Mouse (Mus musculus): Measurements from ENCODE around the gene Olfr622.

Olfr622 gene

DNA sequence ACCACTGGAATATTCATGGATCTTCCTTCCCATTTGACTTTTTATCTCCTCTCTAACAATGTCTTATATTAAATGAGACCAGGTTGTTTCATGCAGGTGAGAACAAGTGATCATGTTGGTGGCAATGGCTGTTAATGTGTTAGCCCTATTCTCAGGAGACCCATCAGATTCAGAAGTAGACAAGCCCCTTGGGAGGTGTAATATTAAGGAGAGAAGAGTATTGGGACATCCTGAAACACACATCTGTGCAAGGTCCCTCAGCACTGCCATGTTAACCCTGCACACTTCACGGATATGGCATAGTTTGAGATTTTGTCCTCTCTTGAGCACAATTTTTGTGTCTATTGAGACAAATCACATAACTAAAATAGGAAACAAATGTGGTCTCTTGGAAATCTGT lies at the start of gene Olfr622:
Gene Olfr622 (minus strand): TSS at position 101 of the 400 bp plus-strand sequence.
- no peak for DNase-seq

DNA sequence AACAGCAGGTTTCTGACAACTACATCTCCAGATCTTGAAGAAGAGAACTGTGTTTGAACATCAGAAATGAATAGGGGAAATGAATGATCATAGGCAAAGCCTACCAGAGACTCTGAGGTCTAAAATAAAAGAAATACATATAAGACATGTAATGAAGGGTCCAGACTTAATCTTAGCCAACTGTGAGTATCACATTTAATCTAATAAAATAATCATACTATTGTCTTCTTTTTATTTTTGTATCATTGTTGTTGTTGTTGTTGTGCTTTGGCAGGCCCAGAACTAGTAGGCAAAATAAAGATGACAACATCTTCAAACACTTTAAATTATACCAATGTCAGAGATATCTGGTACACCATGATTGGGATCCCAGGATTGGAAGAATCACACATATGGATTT lies 39.9 kb upstream of the Olfr622 start, which contains the start of gene Olfr625-ps1:
Gene Olfr625-ps1 (plus strand): TSS at position 301 of the 400 bp plus-strand sequence.
- no peak for DNase-seq

DNA sequence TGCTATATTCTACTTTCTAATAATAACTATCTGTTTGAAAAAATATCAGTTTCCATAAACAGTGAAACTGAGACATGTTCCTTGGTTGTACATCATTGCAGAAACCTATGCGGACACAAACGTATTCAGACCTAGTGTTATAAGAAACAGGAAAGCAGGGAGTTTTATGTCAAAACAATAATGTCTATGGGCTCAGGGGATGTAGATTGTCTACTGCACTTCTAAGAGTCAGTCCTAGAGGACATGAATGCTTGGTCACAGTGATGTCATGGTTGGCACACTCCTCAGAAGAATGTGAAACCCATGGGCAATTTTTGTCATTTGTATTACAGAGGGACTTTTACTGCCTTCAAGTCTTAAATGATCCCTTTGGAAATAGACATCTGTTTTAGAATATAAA lies 28.6 kb upstream of the Olfr622 start, which contains the start of gene Olfr624:
Gene Olfr624 (minus strand): TSS at position 101 of the 400 bp plus-strand sequence.
- no peak for DNase-seq

DNA sequence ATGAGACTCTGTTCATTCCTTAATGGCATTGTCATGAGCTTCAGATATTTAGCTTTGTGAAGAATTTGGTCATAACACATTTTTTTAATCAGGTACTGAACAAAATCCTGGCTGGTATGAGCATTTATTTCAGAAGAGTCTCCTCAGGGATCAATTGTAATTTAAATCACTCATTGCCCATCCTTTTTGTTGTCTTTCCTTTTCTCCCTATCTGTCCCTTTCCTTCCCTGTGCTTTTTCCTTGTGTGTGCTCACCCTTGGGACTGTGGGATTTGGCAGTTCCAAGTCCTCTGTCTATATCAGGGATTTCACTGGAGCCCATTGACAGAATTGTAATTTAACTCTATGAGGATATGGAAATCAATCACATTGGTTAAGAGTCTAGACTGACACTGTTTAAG lies 21.1 kb upstream of the Olfr622 start, which contains the start of gene Olfr623:
Gene Olfr623 (minus strand): TSS at position 101 of the 400 bp plus-strand sequence.
- no peak for DNase-seq

DNA sequence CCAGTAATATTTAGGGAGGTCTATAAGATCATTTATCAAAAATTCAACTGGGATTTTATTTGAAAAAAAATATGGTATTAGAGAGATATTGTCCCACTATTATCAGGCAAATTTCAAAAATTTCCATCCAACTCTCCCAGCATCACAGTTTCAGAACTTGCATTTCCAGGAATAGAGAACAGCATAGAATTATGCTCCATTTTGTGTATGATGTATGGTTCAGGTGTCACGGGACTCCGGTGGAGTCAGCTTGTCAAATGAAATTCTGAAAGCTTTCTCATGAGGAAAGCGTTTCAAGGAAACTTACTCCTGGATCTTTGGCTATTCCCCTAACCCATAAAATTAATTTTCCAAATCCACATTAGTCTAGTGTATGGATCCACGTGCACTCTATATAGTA lies 1.6 kb upstream of the Olfr622 start:
- DNase-seq: no peak

DNA sequence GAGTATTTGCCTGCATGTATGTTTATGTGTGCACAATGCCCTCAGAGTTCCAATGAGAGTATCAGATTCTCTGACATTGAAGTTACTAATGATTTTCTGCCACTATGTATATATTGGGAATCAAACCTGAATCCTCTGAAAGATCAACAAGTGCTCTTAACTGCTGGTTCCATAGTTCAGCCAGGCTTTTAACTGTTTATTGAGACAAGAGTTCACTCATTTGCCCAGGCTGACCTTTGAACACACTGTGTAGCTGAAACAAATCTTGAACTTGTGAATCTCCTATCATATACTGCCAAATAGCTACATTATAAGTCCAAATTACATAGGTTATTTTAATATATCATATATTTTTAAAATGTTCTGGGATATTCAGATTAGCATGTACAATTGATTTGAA lies 5.7 kb downstream of the Olfr622 start:
- no peak for DNase-seq

DNA sequence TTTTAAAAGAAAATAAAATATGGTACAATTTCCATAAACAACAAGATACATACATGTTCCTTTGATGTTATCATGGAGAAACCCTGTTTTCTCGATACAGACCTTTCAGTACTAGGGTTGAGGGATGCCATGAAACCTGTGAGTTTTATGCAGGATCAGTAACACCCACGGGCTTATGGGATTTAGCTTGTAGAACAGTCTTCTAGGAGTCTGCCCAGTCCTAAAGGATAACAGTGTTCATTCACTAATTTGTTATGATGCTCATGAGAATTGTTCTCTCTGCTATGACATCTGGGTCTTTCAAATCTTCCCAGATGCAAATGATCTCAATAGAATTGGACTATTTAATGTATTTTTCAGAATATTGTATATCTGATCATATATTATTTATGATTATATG lies 30.1 kb downstream of the Olfr622 start, which contains the start of gene Olfr620:
Gene Olfr620 (minus strand): TSS at position 101 of the 400 bp plus-strand sequence.
- no peak for DNase-seq

DNA sequence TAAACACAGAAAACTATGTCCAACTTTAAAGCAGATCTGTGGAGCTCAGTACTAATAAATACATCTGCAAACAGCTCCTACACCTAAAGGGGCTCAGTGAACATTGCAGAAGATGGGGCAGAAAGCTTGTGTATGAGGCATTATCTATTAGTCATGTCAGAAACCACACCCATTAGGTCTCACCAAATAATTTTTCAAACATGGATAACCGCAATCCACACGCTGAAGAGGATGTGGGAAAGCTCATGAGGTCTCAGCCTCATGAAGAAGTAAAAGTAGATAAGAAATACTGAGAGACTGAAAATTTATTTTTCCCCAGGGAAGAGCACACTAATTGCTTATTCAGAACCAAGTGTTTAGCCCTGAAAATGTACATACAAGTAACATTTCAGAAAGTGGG lies 35.1 kb downstream of the Olfr622 start:
- DNase-seq: no peak

DNA sequence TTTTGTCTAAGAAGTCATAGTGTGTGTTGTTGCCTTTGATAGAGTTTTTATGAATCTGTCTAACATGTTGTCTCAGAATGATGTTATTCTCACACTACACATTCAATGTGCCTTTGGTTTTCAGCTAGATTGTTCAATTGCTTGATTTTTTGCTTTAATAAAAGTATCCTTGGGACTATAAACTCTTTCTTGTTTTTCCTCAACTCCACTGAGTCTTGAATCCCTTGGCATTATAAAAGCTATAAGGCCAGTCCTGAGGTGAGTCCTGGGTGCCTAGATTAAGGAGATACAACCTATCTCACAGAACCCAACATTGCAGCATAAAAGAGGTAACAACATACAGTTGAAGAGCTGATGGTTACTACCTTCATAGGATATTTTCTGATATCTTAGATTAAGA lies 42.2 kb downstream of the Olfr622 start, which contains the start of gene Olfr619:
Gene Olfr619 (plus strand): TSS at position 301 of the 400 bp plus-strand sequence.
- no peak for DNase-seq

DNA sequence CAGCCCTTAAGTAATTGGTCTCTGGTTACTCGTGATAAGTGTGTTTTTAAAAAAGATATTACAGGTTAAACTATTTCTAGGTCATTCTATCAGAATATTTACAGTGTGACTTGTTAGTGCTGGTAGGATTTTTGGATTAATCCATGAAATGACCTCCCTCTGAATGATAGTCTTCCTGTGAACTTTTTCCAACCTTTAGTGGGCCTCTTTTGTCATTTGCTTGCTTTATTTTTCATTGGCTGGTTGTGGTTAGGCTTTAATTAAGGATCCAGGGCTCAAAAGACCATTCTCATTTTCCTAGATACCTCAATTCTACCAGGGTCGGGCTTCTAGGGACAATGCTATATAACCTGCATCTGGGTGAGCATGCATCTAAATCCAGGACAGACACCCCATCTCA lies 52.7 kb downstream of the Olfr622 start, which contains the start of gene Olfr618:
Gene Olfr618 (plus strand): TSS at position 301 of the 400 bp plus-strand sequence.
- no peak for DNase-seq
